ENCODE assay signal across 17 mouse cellular contexts in genomic region chr17:67301367-67301766, GRCm38 (mm10). TPM values are rescaled to one million over a fixed set of nuclear protein-coding genes. Genes with fewer than 3 reads are reported as not detected.
"Had no signal": no experiment of that assay in that cellular context is flagged by ENCODE, and none has a peak within 500 bp of the region (broad histone marks: within the 10 kb centered on the region; RNA-seq: fewer than 3 reads in every experiment).

No protein-coding gene starts in this region.

- H3K27me3 ChIP-seq: neural tube, embryonic 13.5 days; neural tube, embryonic 15.5 days; stomach, embryonic 15.5 days had no signal

- H3K9ac ChIP-seq: neural tube, embryonic 13.5 days; neural tube, embryonic 15.5 days; stomach, embryonic 15.5 days had no signal

- H3K36me3 ChIP-seq: neural tube, embryonic 13.5 days; neural tube, embryonic 15.5 days; stomach, embryonic 15.5 days had no signal

- H3K27ac ChIP-seq: neural tube, embryonic 13.5 days; neural tube, embryonic 15.5 days; stomach, embryonic 15.5 days; stomach, postnatal 0 days had no signal

- H3K4me2 ChIP-seq: neural tube, embryonic 13.5 days; neural tube, embryonic 15.5 days; stomach, embryonic 15.5 days had no signal

- H3K4me3 ChIP-seq: neural tube, embryonic 13.5 days; neural tube, embryonic 15.5 days; stomach, embryonic 15.5 days had no signal

- H3K9me3 ChIP-seq: neural tube, embryonic 13.5 days; neural tube, embryonic 15.5 days; stomach, embryonic 15.5 days had no signal

- DNase-seq: retina, postnatal 1 day; right cerebral cortex, adult 18-20 months; right cerebral cortex, postnatal 14 days; right cerebral cortex, postnatal 25 days; right cerebral cortex, postnatal 4 days; spleen, adult 18-20 months; thymus, adult 18-20 months; thymus, adult 2 months; thymus, postnatal 14 days; thymus, postnatal 25 days; thymus, postnatal 36 days; thymus, postnatal 4 days had no signal

RNA-seq across cellular contexts. Expression of gene Ptprm, which starts 52.9 kb away (rescaled TPM):
- total RNA-seq: neutrophil, adult 5-6 weeks had no signal
